Mouse (Mus musculus): Measurements from ENCODE around the gene Bckdhb.

DNA sequence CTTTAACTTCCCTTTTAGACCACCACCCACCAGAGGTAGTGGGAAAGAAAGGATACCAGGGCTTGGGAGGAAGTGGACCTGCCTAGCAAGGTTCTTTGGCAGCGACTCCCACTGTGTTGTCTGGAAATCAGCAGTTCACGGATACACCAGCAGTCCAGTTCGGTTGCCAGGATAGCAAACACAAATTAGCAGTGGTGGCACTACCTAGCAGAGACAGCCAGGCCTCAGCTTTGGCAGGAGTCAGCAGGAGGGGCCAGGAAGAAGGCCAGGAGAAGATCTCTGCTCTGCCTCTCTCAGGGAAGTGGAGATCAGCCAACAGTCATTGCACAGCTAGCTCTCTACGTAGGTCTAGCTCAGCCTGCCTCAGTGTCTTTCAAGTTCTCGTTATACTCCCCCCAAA, 159.7 kb downstream of the Bckdhb start:
- TF ChIP-seq POLR2A (IDR thresholded peaks at IDR 0.05; ENCODE audit: borderline replicate concordance, extremely low read depth, insufficient read depth, insufficient read length, poor library complexity, severe bottlenecking) (no peak), CTCF (IDR thresholded peaks at IDR 0.05; ENCODE audit: borderline replicate concordance, extremely low read depth, insufficient read depth, insufficient read length) (no peak)
